22 mouse cellular contexts compared by ENCODE assay signal in genomic region chr10:9294620-9295019, GRCm38 (mm10).
DNase-seq lines count a peak whose midpoint lies in the region; ATAC-seq lines count a peak whose summit lies in the region.
"Had no signal": no experiment of that assay in that cellular context is flagged by ENCODE, and none has a peak within 500 bp of the region (broad histone marks: within the 10 kb centered on the region; RNA-seq: fewer than 3 reads in every experiment).

No protein-coding gene starts in this region.

- peak; percentile 60; the same call in 1 of the 2 replicates for ATAC-seq in frontal cortex, adult (ENCODE audit: low TSS enrichment)
- 0 out of 2 replicates have a peak, but pooled peaks have one; percentile 54 for ATAC-seq in neural tube, embryonic 12.5 days (ENCODE audit: low FRiP score, low read depth)
- ATAC-seq in midbrain, embryonic 16.5 days, result no peak
- ATAC-seq: activated CD4-positive, CD25-positive, alpha-beta regulatory T cell, adult 4 months; CD4-positive, CD25-positive, alpha-beta regulatory T cell, adult 4 months; Patski had no signal

- H3K4me1 ChIP-seq in neural tube, embryonic 12.5 days, result peaks cover 3% of the 10 kb centered on the region; the same call in 1 of the 2 replicates
- H3K4me1 ChIP-seq in midbrain, embryonic 16.5 days (ENCODE audit: control insufficient read depth, insufficient read depth, low read length), result 0 out of 2 replicates have a peak, but pooled peaks cover 4% of the 10 kb centered on the region
- H3K4me1 ChIP-seq: embryonic facial prominence, embryonic 10.5 days; embryonic facial prominence, embryonic 12.5 days; forebrain, embryonic 13.5 days had no signal

- H3K4me3 ChIP-seq in neural tube, embryonic 12.5 days, result no peak overlapping the region
- no peak overlapping the region for H3K4me3 ChIP-seq in midbrain, embryonic 16.5 days (ENCODE audit: low read depth, low read length)
- H3K4me3 ChIP-seq: embryonic facial prominence, embryonic 10.5 days; embryonic facial prominence, embryonic 12.5 days; forebrain, embryonic 13.5 days had no signal

- 25% methylated on average over 2 of the region's 2 CpGs for WGBS in neural tube, embryonic 12.5 days
- WGBS in midbrain, embryonic 16.5 days, result 83% methylated on average over 2 of the region's 2 CpGs

- no peak overlapping the region for H3K4me2 ChIP-seq in neural tube, embryonic 12.5 days (replicated peaks)
- H3K4me2 ChIP-seq in midbrain, embryonic 16.5 days (ENCODE audit: low read length), result no peak overlapping the region
- H3K4me2 ChIP-seq: embryonic facial prominence, embryonic 12.5 days; forebrain, embryonic 13.5 days had no signal

- no peaks in the 10 kb centered on the region for H3K9me3 ChIP-seq in neural tube, embryonic 12.5 days
- no peaks in the 10 kb centered on the region for H3K9me3 ChIP-seq in midbrain, embryonic 16.5 days (replicated peaks; ENCODE audit: control insufficient read depth, low read length, poor library complexity, severe bottlenecking)
- H3K9me3 ChIP-seq: embryonic facial prominence, embryonic 10.5 days; embryonic facial prominence, embryonic 12.5 days; forebrain, embryonic 13.5 days; G1E had no signal

- no peaks in the 10 kb centered on the region for H3K27me3 ChIP-seq in neural tube, embryonic 12.5 days (replicated peaks)
- no peaks in the 10 kb centered on the region for H3K27me3 ChIP-seq in midbrain, embryonic 16.5 days (ENCODE audit: control insufficient read depth, insufficient read depth, low read depth, low read length)
- H3K27me3 ChIP-seq: CH12.LX; embryonic facial prominence, embryonic 12.5 days; Patski had no signal

- no peak overlapping the region for H3K27ac ChIP-seq in neural tube, embryonic 12.5 days
- no peak overlapping the region for H3K27ac ChIP-seq in midbrain, embryonic 16.5 days (ENCODE audit: low read length)
- H3K27ac ChIP-seq: embryonic facial prominence, embryonic 10.5 days; embryonic facial prominence, embryonic 12.5 days; forebrain, embryonic 13.5 days had no signal

- DNase-seq in embryo, embryonic 10.5 days (ENCODE audit: low spot score), result peak; percentile 11
- no peak for DNase-seq in embryo, embryonic 11 days
- DNase-seq in frontal cortex, postnatal 25 days (ENCODE audit: low spot score in 2 of 2), result no peak
- DNase-seq in neural tube, embryonic 10.5 days (ENCODE audit: extremely low spot score, low spot score), result no peak
- DNase-seq: adrenal gland, adult 8-10 months; adrenal gland, postnatal 14 days; adrenal gland, postnatal 36 days; B cell, adult 2 months; cerebellum, adult 11-12 months; cerebellum, adult 2 months; cerebellum, adult 9-10 months had no signal

- no peaks in the 10 kb centered on the region for H3K36me3 ChIP-seq in neural tube, embryonic 12.5 days
- no peaks in the 10 kb centered on the region for H3K36me3 ChIP-seq in midbrain, embryonic 16.5 days (ENCODE audit: control insufficient read depth, insufficient read depth, low read length)
- H3K36me3 ChIP-seq: embryonic facial prominence, embryonic 10.5 days; embryonic facial prominence, embryonic 12.5 days; G1E had no signal

- no peak overlapping the region for H3K9ac ChIP-seq in neural tube, embryonic 12.5 days
- H3K9ac ChIP-seq in midbrain, embryonic 16.5 days (ENCODE audit: low read depth, low read length), result no peak overlapping the region
- H3K9ac ChIP-seq: embryonic facial prominence, embryonic 12.5 days; forebrain, embryonic 13.5 days had no signal
